Mouse (Mus musculus): ENCODE results near the gene Cops3.
"Not testable (repeated sequence)": the region's sequence is repeated elsewhere in the genome, so short reads cannot be mapped to it uniquely, and the experiment has no call there.

The Cops3 gene

GRCm38 (mm10) chr11:59839459-59840126, at the start of gene Cops3:
Cops3 (minus strand) TSS chr11:59839838.
- DNase-seq, result peak; percentile 97 to 98

- DNase-seq, result no peak
Observed at GRCm38 (mm10) chr11:59888151-59888550, 48.5 kb upstream of the Cops3 start.

- DNase-seq, result no peak
Observed at GRCm38 (mm10) chr11:59886952-59887351, 47.3 kb upstream of the Cops3 start.

GRCm38 (mm10) chr11:59885217-59885986, 45.8 kb upstream of the Cops3 start:
- DNase-seq, result peak; percentile 44 to 56

GRCm38 (mm10) chr11:59880031-59880430, 40.4 kb upstream of the Cops3 start:
- peak; percentile 64 to 75 for DNase-seq

- no peak for DNase-seq
Observed at GRCm38 (mm10) chr11:59872124-59872523, 32.5 kb upstream of the Cops3 start.

- DNase-seq, result no peak
Observed at GRCm38 (mm10) chr11:59864316-59864715, 24.7 kb upstream of the Cops3 start.

- no peak for DNase-seq
Observed at GRCm38 (mm10) chr11:59860467-59860866, 20.8 kb upstream of the Cops3 start.

GRCm38 (mm10) chr11:59852865-59853264, 13.2 kb upstream of the Cops3 start:
- no peak for DNase-seq

- peak; percentile 79 to 83 for DNase-seq
Observed at GRCm38 (mm10) chr11:59847891-59848884, 8.6 kb upstream of the Cops3 start.

- DNase-seq, result peak; percentile 38 to 58
Observed at GRCm38 (mm10) chr11:59847131-59847530, 7.5 kb upstream of the Cops3 start.

GRCm38 (mm10) chr11:59846311-59846710, 6.7 kb upstream of the Cops3 start:
- DNase-seq, result no peak

- peak; percentile 94 to 95 for DNase-seq
Observed at GRCm38 (mm10) chr11:59839008-59839458, 605 bp downstream of the Cops3 start, which contains the start of gene Nt5m. Nt5m (plus strand) TSS chr11:59839447.

GRCm38 (mm10) chr11:59838426-59838825, 1.2 kb downstream of the Cops3 start:
- DNase-seq, result no peak

GRCm38 (mm10) chr11:59837789-59838188, 1.8 kb downstream of the Cops3 start:
- DNase-seq, result not testable (repeated sequence)

GRCm38 (mm10) chr11:59821625-59822024, 18.0 kb downstream of the Cops3 start:
- no peak for DNase-seq

GRCm38 (mm10) chr11:59817916-59818315, 21.7 kb downstream of the Cops3 start:
- peak; percentile 15 to 55 for DNase-seq

GRCm38 (mm10) chr11:59815482-59816065, 24.1 kb downstream of the Cops3 start:
- no peak for DNase-seq

- DNase-seq, result no peak
Observed at GRCm38 (mm10) chr11:59814936-59815335, 24.7 kb downstream of the Cops3 start.

GRCm38 (mm10) chr11:59814311-59814710, 25.3 kb downstream of the Cops3 start:
- DNase-seq, result no peak

- no peak for DNase-seq
Observed at GRCm38 (mm10) chr11:59813276-59813675, 26.4 kb downstream of the Cops3 start.

GRCm38 (mm10) chr11:59811211-59811610, 28.4 kb downstream of the Cops3 start:
- DNase-seq, result no peak
